Mouse (Mus musculus): ENCODE measurements around the gene Omp. TPM values are rescaled to one million over a fixed set of nuclear protein-coding genes. Genes with fewer than 3 reads are reported as not detected.
A peak's percentile ranks its signal among the peaks of the same experiment; 100 is the strongest.

Omp gene
- polyA plus RNA-seq, 1 experiment from 2014 or later = 0.33 TPM

DNA sequence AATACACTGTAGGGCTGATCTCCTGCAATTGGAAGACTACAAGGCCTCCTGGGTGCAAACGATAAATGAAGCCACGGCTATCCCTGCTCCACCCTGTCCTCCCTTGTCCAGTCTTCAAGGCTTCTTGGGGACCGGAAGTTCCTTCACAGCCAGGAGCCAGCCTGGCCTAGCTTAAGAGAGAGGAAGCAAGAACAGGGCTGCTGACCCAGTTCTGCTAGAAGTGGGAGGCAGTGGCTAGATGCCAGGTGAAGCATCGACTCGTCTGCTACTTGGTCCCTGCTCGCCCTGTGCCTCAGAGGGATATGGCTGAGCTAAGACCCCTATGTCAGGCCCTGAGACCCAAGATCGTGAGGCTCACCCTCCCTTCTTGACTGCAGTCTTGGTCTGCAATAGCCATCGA lies 23.6 kb downstream of the Omp start:
- Histone ChIP-seq H3K4me3 (no peak overlapping the region), H3K27ac (peak overlapping the region; percentile 30; the same call in 1 of the 2 replicates), H3K9me3 (no peaks in the 10 kb centered on the region), H3K27me3 (ENCODE audit: insufficient read depth, poor library complexity, severe bottlenecking) (peaks cover 11% of the 10 kb centered on the region), H3K4me1 (peaks cover 53% of the 10 kb centered on the region), H3K36me3 (peaks cover 3% of the 10 kb centered on the region; the same call in 1 of the 2 replicates)
- no peak for DNase-seq (ENCODE audit: low spot score)
- WGBS = 76% methylated on average over 8 of the region's 8 CpGs

DNA sequence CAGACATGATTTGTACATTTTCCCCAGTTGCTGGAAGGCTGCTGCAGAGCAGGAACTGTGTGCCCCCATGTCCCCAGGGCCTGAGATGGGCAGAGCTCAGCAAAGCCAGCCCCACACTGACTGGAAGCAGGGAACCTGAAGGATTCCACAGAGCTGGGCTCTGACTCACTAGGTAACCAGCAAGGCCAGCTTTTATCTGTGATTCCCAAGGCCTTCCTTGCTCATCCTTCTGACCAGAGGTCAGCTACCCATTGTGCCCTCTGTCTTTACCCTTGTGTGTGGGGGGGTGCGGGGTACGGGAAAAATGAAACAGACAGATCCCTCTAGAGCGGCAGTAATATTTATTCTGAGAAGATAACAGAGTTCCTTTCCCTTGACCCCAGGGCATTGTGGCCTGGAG lies 24.1 kb downstream of the Omp start:
- peaks cover 3% of the 10 kb centered on the region; the same call in 1 of the 2 replicates for H3K36me3 ChIP-seq
- peaks cover 53% of the 10 kb centered on the region for H3K4me1 ChIP-seq
- no peak overlapping the region for H3K4me3 ChIP-seq
- no peak overlapping the region for H3K27ac ChIP-seq
- WGBS = 67% methylated on average over 3 of the region's 3 CpGs
- H3K27me3 ChIP-seq (ENCODE audit: insufficient read depth, poor library complexity, severe bottlenecking) = peaks cover 11% of the 10 kb centered on the region
- DNase-seq (ENCODE audit: low spot score) = no peak
- H3K9me3 ChIP-seq = no peaks in the 10 kb centered on the region

DNA sequence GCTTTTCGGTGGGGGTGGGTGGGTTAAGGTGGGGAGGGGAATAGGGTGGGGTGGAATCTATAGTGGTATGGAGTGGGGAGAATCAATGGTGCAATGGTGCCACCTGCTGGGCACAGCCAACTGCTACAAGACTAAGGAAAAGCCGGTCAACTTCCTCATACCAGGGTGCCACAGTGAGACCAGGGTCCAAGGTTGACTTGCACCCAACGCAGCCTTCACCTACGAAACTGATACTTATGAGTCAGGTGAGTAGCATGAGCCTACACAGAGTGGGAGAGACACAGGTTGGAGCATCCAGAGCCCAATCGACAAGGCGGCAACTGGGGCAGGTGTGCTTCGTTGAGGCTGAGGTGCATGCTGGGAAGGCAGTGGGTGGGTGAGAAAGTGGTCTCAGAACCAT lies 25.0 kb downstream of the Omp start:
- H3K4me3 ChIP-seq = peak overlapping the region; percentile 43
- H3K27me3 ChIP-seq (ENCODE audit: insufficient read depth, poor library complexity, severe bottlenecking) = peaks cover 14% of the 10 kb centered on the region
- 13% methylated on average over 6 of the region's 7 CpGs for WGBS
- H3K9me3 ChIP-seq = no peaks in the 10 kb centered on the region
- DNase-seq (ENCODE audit: low spot score) = peak; percentile 83
- H3K27ac ChIP-seq = peak overlapping the region; percentile 67
- H3K4me1 ChIP-seq = peaks cover 56% of the 10 kb centered on the region
- H3K36me3 ChIP-seq = peaks cover 3% of the 10 kb centered on the region; the same call in 1 of the 2 replicates

DNA sequence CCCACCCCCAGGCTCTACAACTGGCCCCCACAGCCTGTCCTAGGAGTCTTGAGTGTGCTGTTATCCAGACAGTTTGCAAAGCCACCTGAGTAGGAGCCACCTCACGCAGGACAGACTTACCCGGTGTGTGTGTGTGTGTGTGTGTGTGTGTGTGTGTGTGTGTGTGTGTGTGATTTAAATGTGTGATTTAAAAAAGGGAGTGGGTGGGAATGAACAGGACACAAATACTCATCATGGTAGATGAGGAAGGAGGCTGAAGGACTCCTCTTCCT lies 25.4 kb downstream of the Omp start:
- DNase-seq (ENCODE audit: low spot score) = no peak
- peak overlapping the region; percentile 37; the same call in 1 of the 2 replicates for H3K27ac ChIP-seq
- WGBS = 61% methylated on average over 2 of the region's 2 CpGs
- 0 out of 2 replicates have a peak overlapping the region, but pooled peaks have one; percentile 43 for H3K4me3 ChIP-seq
- no peaks in the 10 kb centered on the region for H3K9me3 ChIP-seq
- H3K36me3 ChIP-seq = peaks cover 3% of the 10 kb centered on the region; the same call in 1 of the 2 replicates
- H3K4me1 ChIP-seq = peaks cover 54% of the 10 kb centered on the region
- peaks cover 16% of the 10 kb centered on the region for H3K27me3 ChIP-seq (ENCODE audit: insufficient read depth, poor library complexity, severe bottlenecking)

DNA sequence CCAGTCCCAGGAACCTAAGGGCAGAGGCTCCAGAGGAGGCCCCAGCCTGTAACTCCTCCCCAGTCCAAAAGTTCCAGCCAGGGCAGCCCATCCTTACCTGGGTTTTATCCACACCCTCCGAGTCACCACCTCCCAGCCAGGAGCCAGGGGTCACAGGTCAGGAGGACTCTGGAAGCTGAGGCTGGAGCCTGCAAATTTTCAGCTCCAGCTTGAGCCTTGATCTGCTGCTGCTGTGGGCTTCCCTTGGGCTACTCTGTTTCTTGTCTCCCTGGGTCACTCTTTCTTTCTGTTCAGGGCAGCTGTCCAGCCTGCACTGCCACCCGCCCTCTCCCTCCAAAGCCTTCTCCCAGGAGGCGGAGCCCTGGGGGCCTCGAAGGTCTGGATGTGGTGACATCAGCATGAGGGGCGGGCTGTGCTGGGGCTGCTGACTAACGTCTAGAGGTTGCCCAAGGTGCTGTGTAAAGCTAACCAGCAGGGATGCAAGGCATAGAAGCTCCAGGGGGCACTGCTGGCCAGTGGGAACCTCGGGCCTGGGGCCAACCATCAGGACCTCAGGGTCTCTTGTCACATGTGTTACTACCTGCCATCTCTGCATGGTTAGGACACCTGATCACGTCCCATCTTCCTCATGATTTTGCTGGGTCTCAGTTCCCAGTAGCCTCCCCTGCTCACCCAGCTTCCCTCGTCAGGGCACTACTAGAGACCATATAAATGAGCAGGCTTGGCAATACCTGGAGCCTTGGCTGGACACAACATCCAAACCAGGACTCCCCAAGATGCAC lies 25.9 kb downstream of the Omp start, which contains the start of gene Myo7a:
TSS of gene Myo7a (minus strand) at position 346 of the 782 bp plus-strand sequence.
- peak within 1 kb of the TSS; percentile 43 for H3K4me3 ChIP-seq
- no peaks in the 10 kb centered on the region for H3K9me3 ChIP-seq
- peaks cover 16% of the 10 kb centered on the region for H3K27me3 ChIP-seq (ENCODE audit: insufficient read depth, poor library complexity, severe bottlenecking)
- peak; percentile 85 for DNase-seq (ENCODE audit: low spot score)
- H3K36me3 ChIP-seq = peaks cover 3% of the 10 kb centered on the region; the same call in 1 of the 2 replicates
- WGBS = 27% methylated on average over 9 of the region's 9 CpGs
- H3K4me1 ChIP-seq = peaks cover 49% of the 10 kb centered on the region
- H3K27ac ChIP-seq = peak within 1 kb of the TSS; percentile 67

DNA sequence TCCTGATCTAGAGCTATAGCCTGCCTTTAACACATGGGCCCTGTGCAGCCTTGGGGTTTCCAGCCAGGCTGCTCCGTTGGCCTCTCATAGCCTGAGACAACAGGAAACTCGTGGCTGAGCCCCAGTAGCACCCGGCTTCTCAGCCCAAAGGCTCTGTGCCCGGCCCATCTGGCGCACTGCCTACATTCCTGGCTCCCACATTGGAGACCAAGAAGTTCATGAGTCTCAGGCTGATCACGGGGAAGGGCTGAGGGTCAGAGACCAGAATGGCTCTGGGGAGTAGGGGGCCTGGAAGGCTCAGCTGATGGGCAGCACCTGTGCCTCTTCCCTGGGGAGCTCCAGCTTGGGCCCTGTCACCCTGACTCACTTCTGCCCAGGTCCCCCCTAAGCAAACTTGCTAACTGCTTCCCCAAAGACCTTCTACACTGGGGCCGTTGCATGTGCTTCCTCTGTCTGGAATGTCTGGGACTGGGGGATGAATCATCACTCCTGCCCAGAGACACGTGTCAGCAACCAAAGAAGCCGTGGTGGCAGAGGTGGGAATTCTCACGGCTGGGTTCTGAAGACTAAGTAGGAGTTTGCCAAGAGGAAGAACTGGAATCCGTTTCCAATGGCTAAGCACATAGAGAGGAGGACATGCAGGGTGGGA lies 28.2 kb downstream of the Omp start:
- 52% methylated on average over 11 of the region's 11 CpGs for WGBS
- H3K9me3 ChIP-seq = no peaks in the 10 kb centered on the region
- H3K27ac ChIP-seq = no peak overlapping the region
- no peaks in the 10 kb centered on the region for H3K36me3 ChIP-seq
- peaks cover 26% of the 10 kb centered on the region for H3K27me3 ChIP-seq (ENCODE audit: insufficient read depth, poor library complexity, severe bottlenecking)
- no peak for DNase-seq (ENCODE audit: low spot score)
- peaks cover 45% of the 10 kb centered on the region for H3K4me1 ChIP-seq
- H3K4me3 ChIP-seq = no peak overlapping the region

DNA sequence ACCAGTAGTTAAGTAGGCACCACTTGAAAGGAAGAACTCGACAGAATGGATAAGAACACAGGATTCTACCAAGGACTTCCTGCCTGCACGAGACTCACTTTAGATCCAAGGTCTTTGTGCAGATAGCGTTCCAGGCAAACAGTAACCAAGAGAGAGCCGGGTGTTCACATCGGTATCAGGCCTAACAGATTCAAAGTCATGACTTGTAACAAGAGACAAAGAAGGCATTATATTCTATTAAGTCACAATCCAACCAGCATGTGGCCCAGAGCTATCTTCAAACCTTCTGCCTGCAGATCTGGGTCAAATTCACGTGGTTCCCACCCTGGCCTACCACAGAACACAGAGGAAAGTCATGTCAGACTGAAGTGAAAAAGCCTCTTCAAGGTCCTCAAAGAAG lies 30.6 kb downstream of the Omp start:
- 48% methylated on average over 6 of the region's 6 CpGs for WGBS
- no peak overlapping the region for H3K4me3 ChIP-seq
- H3K27ac ChIP-seq = no peak overlapping the region; the same call in 1 of the 2 replicates
- H3K4me1 ChIP-seq = peaks cover 31% of the 10 kb centered on the region
- no peaks in the 10 kb centered on the region for H3K9me3 ChIP-seq
- H3K27me3 ChIP-seq (ENCODE audit: insufficient read depth, poor library complexity, severe bottlenecking) = peaks cover 46% of the 10 kb centered on the region
- H3K36me3 ChIP-seq = no peaks in the 10 kb centered on the region
- no peak for DNase-seq (ENCODE audit: low spot score)

DNA sequence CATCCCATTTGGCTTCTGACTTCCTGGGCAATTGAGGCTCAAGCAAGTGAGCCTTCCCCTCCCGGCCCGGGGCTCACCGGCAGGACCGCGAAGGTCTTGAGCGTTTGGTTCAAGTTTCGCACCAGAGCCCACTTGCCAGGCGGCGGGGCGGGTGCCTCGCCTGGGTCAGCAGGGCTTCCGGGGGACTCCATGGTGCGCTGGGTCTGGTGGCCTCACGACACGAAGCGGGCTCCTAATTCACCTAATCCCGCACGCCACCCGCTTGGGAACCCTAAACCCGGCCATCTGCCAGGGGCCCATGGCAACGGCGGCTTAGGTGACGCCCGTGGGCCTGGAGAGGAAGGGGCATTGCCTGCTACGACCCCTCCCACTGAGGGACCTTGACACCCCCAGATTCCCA lies 34.1 kb downstream of the Omp start:
- peaks cover 10% of the 10 kb centered on the region for H3K4me1 ChIP-seq
- 1% methylated on average over 25 of the region's 25 CpGs for WGBS
- H3K27me3 ChIP-seq (ENCODE audit: insufficient read depth, poor library complexity, severe bottlenecking) = peaks cover 54% of the 10 kb centered on the region
- H3K36me3 ChIP-seq = no peaks in the 10 kb centered on the region
- H3K27ac ChIP-seq = peak overlapping the region; percentile 42; the same call in 1 of the 2 replicates
- H3K4me3 ChIP-seq = peak overlapping the region; percentile 47
- no peaks in the 10 kb centered on the region for H3K9me3 ChIP-seq
- DNase-seq (ENCODE audit: low spot score) = no peak

DNA sequence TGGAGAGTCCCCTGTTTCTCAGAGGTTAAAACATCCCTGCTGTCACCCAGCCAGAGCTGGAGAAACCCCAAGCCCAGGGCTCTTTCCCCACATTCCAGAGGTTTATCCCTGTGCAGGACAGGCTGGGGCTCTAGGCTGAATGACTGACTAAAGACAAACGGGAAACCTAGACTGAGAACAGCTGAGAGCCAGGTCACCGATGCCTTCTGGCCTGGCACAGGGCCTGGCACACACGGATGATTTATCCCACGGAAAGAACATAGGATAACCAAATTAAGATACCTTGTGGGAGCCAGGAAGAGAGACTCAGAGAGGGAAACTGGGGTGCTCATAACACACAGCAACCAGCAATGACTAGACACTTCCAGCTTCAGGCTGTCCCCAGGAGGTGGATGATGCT lies 35.5 kb downstream of the Omp start:
- Histone ChIP-seq H3K27ac (no peak overlapping the region), H3K36me3 (no peaks in the 10 kb centered on the region), H3K4me3 (no peak overlapping the region), H3K9me3 (no peaks in the 10 kb centered on the region), H3K27me3 (ENCODE audit: insufficient read depth, poor library complexity, severe bottlenecking) (peaks cover 56% of the 10 kb centered on the region), H3K4me1 (peaks cover 21% of the 10 kb centered on the region)
- no peak for DNase-seq (ENCODE audit: low spot score)
- 73% methylated on average over 4 of the region's 4 CpGs for WGBS

DNA sequence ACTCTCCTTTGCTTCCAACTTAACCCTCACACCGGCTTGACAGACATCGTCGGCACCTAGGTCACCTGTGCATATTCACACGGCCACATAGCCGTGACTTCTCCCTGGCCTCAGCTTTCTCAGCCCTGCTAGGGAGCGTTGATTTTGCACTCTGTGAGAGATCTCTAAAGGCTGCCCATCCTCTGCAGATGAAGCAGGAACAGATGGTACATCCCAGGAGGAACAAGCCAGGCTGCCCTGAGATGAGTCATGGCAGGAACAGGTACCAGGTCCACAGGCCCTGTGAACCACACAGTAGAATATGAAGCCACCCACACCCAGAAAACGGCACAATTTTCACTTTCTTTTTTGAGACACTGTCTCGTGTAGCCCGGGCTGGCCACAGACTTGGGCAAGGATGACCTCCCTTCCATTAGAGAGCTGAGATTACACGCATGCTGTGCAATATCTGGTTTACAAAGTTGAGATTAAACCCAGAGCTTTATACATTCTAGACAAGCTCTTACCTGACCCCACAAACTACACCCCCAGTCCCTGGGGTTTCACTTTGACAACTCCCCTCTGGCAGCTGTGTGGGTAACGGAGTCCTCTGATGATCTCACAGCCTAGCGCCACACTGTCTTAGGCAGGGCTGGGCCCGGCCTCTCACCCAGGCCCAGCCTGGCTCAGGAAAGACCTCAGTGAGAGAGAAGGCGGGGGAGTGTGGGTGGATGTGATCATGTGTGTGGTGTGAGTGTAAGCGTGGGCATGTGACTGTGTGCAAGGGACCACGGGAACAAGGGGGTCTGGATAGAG lies 36.5 kb downstream of the Omp start:
- peaks cover 56% of the 10 kb centered on the region for H3K27me3 ChIP-seq (ENCODE audit: insufficient read depth, poor library complexity, severe bottlenecking)
- no peaks in the 10 kb centered on the region for H3K9me3 ChIP-seq
- H3K27ac ChIP-seq = no peak overlapping the region

DNA sequence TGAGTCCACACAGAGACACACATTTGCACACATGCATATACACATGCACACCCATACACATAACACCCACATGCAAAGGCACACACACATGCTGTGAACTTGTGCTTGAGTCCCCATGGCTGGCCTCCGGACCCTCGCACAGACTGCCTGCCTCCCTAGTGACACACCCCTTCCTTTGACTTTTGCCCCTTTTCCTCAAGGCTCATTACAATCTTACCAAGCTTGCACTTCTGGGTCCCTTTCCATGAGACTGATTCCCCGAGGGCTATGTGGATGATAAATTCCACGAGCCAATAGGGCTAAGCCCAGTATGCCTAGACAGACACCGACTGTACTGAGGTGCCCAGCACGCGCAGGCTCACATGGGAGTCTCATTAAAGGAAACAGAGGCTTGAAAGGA lies 39.0 kb downstream of the Omp start:
- H3K36me3 ChIP-seq = no peaks in the 10 kb centered on the region
- H3K27ac ChIP-seq = no peak overlapping the region
- peaks cover 40% of the 10 kb centered on the region for H3K4me1 ChIP-seq
- no peaks in the 10 kb centered on the region for H3K9me3 ChIP-seq
- DNase-seq (ENCODE audit: low spot score) = no peak
- WGBS = 87% methylated on average over 7 of the region's 7 CpGs
- no peak overlapping the region for H3K4me3 ChIP-seq
- H3K27me3 ChIP-seq (ENCODE audit: insufficient read depth, poor library complexity, severe bottlenecking) = peaks cover 38% of the 10 kb centered on the region

More for the DNA sequence above, 36.5 kb downstream of the Omp start:
- no peak for DNase-seq (ENCODE audit: low spot score)
- peaks cover 30% of the 10 kb centered on the region for H3K4me1 ChIP-seq
- 81% methylated on average over 16 of the region's 16 CpGs for WGBS
- no peak overlapping the region for H3K4me3 ChIP-seq
- no peaks in the 10 kb centered on the region for H3K36me3 ChIP-seq

DNA sequence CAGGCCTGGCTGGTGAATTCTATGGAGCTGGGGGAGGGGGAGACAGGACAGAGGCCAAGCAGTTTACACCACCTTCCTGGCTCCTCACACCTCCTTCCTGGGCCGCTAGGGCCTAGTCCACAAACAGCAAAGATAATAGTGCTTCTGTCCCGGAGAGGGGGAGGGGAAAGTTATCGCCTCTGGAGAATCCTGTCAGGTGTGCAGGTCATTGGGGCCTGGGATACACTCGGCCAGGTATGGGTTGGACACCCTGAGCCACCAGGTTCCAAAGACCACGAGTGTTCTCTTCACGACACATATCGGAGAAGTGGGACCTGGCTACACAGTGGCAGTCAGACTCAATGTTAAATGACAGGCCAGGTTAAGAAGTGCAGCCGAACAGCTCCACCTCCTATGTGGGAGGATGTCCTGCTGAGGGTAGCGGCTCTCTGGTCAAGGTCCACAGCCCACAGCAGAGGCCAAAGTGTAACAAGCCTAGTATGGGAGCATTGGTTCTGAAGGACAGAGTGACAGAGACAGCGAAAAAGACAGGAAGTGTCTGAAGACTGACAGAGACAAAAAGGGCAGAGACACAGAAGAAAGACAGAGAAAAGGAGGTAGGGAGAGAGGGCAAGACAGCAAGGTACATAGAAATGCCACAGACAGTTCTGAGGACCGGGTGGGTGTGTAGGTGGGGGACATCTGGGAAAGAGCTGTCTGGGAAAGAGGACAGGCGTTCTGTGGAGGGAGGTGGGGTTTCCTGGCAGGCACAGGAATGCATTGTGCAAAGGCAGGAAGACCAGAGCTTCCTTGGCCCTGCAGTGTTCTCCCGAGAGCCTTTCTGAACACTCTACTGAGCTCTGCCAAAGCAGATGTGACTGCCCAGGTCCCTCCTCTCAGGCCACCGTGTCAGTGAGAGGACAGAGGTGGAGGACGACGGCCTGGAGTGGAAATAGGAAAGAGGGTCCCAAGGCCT lies 40.5 kb downstream of the Omp start:
- Histone ChIP-seq H3K4me3 (no peak overlapping the region), H3K4me1 (peaks cover 37% of the 10 kb centered on the region), H3K27me3 (ENCODE audit: insufficient read depth, poor library complexity, severe bottlenecking) (peaks cover 23% of the 10 kb centered on the region; the same call in 1 of the 2 replicates), H3K9me3 (no peaks in the 10 kb centered on the region), H3K36me3 (no peaks in the 10 kb centered on the region), H3K27ac (peak overlapping the region; percentile 90)
- 46% methylated on average over 16 of the region's 16 CpGs for WGBS
- DNase-seq (ENCODE audit: low spot score) = no peak

Measured in heart, embryonic 10.5 days (tissue).